Mouse (Mus musculus): ENCODE data around the gene Cort. TPM values are rescaled to one million over a fixed set of nuclear protein-coding genes. Genes with fewer than 3 reads are reported as not detected.

Cort gene
- polyA plus RNA-seq, 1 experiment from 2014 or later, result 0.37 TPM

DNA sequence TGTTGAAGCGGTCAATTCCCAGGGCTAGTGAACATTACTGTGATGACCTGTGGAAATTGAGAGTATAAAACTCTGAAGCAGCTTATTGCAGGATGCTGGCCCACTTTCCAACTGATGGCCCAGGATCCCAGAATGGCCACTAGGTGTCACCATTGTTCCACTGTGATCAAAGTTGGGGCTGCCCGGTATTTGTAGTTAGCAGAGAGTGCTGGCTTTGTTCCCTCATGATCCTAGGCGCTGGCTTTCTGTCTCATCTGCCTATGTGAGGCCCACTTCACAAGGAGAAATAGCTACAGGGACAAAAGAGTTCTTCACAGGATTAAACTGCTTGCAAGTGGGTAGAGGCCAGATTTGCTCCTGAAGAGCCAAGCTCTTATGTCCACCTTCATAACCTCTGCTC is 17.9 kb upstream of the Cort start:
- Histone ChIP-seq H3K4me3 (no peak overlapping the region), H3K36me3 (peaks cover 1% of the 10 kb centered on the region), H3K9ac (replicated peaks) (no peak overlapping the region), H3K9me3 (no peaks in the 10 kb centered on the region), H3K27ac (replicated peaks) (0 out of 2 replicates have a peak overlapping the region, but pooled peaks have one; percentile 11), H3K4me2 (replicated peaks) (no peak overlapping the region), H3K4me1 (no peaks in the 10 kb centered on the region), H3K27me3 (no peaks in the 10 kb centered on the region)
- peak; percentile 87 for ATAC-seq (ENCODE audit: low FRiP score, low read depth)
- WGBS, result 6% methylated on average over 3 of the region's 3 CpGs

DNA sequence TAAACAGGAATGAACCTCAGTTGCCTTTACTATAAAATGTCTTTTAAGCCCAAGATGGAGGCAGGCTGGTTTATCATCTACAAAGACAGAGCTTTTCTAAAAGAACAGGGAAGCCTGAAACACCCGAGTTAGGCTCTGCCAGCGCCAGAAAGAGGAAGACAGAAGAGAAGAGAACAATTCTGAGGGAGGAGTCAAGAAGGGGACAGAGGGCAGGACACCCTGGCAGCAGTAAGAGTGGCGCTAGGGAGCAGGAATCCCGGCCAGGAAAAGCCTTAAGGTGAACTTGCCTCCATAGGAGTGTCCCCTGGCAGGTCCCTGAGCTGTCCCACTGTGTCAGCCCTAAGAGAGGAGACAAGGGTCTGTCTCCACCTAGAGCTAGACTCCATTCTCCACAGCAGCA is 17.0 kb upstream of the Cort start:
- no peak overlapping the region for H3K9ac ChIP-seq (replicated peaks)
- H3K27ac ChIP-seq (replicated peaks), result no peak overlapping the region
- no peaks in the 10 kb centered on the region for H3K36me3 ChIP-seq
- WGBS, result 29% methylated on average over 4 of the region's 4 CpGs
- no peak for ATAC-seq (ENCODE audit: low FRiP score, low read depth)
- no peaks in the 10 kb centered on the region for H3K9me3 ChIP-seq
- H3K4me1 ChIP-seq, result no peaks in the 10 kb centered on the region
- H3K27me3 ChIP-seq, result no peaks in the 10 kb centered on the region
- H3K4me3 ChIP-seq, result no peak overlapping the region
- no peak overlapping the region for H3K4me2 ChIP-seq (replicated peaks)

DNA sequence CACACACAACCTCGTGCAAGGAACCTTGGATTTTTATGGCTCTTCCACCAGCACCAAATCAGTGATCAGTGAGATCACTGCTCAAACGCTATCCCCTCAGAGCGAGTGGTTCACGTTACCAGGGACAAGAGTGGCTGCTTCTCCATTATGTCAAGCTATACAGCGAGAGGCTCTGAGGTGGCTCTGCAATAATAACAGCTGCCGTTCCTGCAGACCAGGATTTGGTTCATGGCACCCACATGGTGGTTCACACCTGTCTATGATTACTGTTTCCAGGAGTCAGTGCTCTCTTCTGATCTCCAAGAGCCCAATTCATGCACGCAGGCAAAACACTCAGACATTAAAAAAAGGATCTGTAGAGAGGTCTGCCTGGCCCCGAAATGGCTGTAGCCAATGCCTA is 12.0 kb upstream of the Cort start:
- WGBS, result 83% methylated on average over 8 of the region's 8 CpGs
- no peak for ATAC-seq (ENCODE audit: low FRiP score, low read depth)
- H3K4me2 ChIP-seq (replicated peaks), result no peak overlapping the region

DNA sequence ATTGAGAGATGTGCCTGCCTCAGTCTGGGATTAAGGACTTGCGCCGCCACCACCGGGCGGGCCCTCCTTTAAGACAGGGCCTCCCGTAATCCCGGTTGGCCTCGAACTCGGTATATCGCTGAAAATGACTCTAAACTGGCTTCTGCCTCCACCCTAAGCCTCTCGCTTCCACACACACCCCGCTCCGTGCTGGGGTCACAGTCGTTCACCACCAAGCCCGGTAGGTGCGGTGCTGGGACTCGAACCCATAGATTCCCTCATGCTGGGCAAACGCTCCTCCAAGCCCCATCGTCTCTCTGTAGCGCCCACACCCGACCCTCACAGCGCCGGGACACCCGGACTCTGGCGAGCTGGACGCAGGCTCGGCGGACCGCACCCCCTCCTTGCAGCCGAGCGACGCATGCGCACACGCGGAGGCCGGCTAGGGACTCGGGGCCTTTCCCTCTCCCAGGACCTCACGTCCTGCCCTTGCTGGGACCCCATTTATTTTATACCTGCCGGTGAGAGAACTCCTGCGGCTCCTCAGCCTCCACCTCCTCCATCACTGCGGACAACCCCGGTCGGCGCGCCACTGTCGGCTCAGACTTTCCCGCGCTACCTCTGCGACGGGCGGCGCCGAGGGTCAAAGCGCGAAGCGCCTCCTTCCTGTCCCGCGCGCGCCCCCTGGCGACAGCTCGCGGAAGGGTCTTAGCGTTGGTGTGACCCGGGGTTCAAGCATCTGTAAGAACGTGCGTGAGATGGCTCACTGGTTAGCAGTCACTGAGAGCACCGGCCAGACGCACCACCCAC is 10.6 kb upstream of the Cort start, which contains the start of gene Cenps:
Gene Cenps, minus strand, starts transcription at position 648 of the 789 bp plus-strand sequence.
- H3K27me3 ChIP-seq, result no peaks in the 10 kb centered on the region
- WGBS, result under 1% methylated on average over 68 of the region's 68 CpGs
- peak within 1 kb of the TSS; percentile 86 for H3K27ac ChIP-seq (replicated peaks)
- H3K4me2 ChIP-seq (replicated peaks), result peak within 1 kb of the TSS; percentile 67
- ATAC-seq (ENCODE audit: low FRiP score, low read depth), result peak; percentile 93
- peak within 1 kb of the TSS; percentile 66 for H3K9ac ChIP-seq (replicated peaks)
- peaks cover 7% of the 10 kb centered on the region for H3K4me1 ChIP-seq
- no peaks in the 10 kb centered on the region for H3K36me3 ChIP-seq
- no peaks in the 10 kb centered on the region for H3K9me3 ChIP-seq
- H3K4me3 ChIP-seq, result peak within 1 kb of the TSS; percentile 64

More for the DNA sequence above, 12.0 kb upstream of the Cort start:
- Histone ChIP-seq H3K4me1 (peaks cover 7% of the 10 kb centered on the region), H3K4me3 (no peak overlapping the region), H3K27ac (replicated peaks) (no peak overlapping the region), H3K9me3 (no peaks in the 10 kb centered on the region), H3K9ac (replicated peaks) (no peak overlapping the region), H3K36me3 (no peaks in the 10 kb centered on the region), H3K27me3 (no peaks in the 10 kb centered on the region)

DNA sequence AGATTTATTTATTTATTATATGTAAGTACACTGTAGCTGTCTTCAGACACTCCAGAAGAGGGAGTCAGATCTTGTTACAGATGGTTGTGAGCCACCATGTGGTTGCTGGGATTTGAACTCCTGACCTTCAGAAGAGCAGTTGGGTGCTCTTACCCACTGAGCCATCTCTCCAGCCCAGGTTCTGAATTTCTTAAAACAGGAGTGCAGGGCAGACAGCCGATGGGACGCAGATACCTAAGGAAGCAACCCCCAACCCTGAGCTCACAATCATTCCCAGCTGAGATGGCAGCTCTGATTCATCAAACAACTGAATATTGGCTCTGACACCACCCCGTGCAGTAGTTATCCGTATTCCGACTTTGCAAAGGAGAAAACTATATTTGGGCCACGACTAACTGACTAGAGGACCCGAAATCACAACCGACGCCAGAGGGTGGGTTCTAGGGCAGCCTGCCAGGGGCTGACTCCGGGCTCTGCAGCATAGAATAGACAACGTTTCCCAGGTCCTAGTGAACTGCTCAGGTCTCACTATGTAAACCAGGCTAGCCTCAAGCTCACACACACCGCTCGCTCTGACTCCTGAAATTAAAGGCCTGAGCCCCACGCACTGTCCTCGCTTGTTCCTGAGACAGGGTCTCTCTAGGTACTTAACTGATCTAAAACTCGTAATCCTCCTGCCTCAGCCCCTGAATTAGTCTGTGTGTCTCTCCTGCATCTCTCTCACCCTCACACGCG is 9.7 kb upstream of the Cort start:
- ATAC-seq (ENCODE audit: low FRiP score, low read depth), result no peak
- Histone ChIP-seq H3K9ac (replicated peaks) (peak overlapping the region; percentile 66), H3K4me2 (replicated peaks) (peak overlapping the region; percentile 67)

DNA sequence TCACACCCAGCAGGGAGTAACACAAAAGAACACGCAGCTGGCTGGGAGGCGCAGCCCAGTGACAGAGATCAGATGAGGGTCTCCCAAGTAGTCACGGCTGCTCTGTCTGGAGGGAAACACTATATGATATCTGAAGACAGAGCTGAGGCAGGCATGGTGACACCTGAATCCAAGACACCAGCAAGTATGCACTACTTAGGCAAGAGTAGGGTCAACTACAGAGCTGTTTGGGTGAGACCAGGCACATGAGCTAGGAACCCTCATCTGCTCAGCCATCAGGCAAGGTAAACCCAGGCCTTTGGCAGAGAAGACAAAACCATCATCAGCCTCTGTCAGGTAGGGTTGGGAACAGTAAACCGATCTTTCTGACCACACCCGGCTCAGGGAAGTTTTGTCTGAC is 6.8 kb upstream of the Cort start:
- Histone ChIP-seq H3K9ac (replicated peaks) (no peak overlapping the region), H3K4me1 (peaks cover 7% of the 10 kb centered on the region), H3K36me3 (peaks cover 16% of the 10 kb centered on the region), H3K9me3 (no peaks in the 10 kb centered on the region), H3K27ac (replicated peaks) (no peak overlapping the region), H3K4me3 (no peak overlapping the region), H3K4me2 (replicated peaks) (no peak overlapping the region), H3K27me3 (no peaks in the 10 kb centered on the region)
- WGBS, result 82% methylated on average over 5 of the region's 5 CpGs
- ATAC-seq (ENCODE audit: low FRiP score, low read depth), result no peak

More for the DNA sequence above, 9.7 kb upstream of the Cort start:
- no peaks in the 10 kb centered on the region for H3K27me3 ChIP-seq
- H3K9me3 ChIP-seq, result no peaks in the 10 kb centered on the region
- H3K4me3 ChIP-seq, result peak overlapping the region; percentile 64
- H3K27ac ChIP-seq (replicated peaks), result peak overlapping the region; percentile 86; the same call in 1 of the 2 replicates
- WGBS, result 69% methylated on average over 18 of the region's 18 CpGs
- H3K36me3 ChIP-seq, result peaks cover 2% of the 10 kb centered on the region; the same call in 1 of the 2 replicates
- H3K4me1 ChIP-seq, result peaks cover 7% of the 10 kb centered on the region

DNA sequence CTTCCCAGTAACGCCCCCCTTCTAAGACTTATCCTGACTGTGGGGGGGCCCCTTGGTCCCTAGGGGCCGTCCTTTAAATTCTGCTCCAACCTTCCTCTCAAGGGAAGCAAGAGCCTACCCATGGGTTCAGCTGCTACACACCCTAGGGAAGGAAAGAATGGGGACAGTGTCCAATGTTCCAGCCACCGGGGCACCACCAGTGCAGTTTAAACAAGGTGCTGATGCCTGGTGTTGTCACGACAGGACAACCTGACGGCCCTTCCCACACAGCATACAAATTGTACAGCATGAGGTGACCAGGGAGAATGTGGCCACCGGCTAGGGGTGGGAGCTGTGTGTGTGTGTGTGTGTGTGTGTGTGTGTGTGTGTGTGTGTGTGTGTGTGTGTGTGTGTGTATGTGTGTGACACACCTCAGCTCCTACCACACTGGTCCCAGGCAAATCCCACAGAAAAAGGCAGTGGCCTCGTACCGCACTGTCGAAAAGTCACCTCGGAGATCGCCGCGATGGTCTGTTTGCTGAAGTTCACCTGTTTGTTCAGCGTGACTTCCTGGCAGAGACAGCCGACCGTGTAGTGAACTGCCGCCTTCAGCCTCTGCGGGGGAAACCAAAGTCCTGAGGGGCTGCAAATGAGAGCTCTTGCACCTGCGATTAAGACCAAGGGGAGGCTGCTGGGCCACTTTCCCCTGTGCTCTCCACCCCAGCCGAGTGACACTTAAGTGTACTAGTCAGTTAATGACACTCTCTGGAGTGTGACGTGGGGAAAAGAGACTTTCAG is 5.4 kb upstream of the Cort start:
- Histone ChIP-seq H3K27ac (replicated peaks) (no peak overlapping the region), H3K36me3 (peaks cover 26% of the 10 kb centered on the region), H3K27me3 (no peaks in the 10 kb centered on the region), H3K9me3 (no peaks in the 10 kb centered on the region), H3K4me3 (no peak overlapping the region), H3K9ac (replicated peaks) (no peak overlapping the region), H3K4me1 (peaks cover 7% of the 10 kb centered on the region), H3K4me2 (replicated peaks) (no peak overlapping the region)
- ATAC-seq (ENCODE audit: low FRiP score, low read depth), result no peak
- 89% methylated on average over 21 of the region's 21 CpGs for WGBS

DNA sequence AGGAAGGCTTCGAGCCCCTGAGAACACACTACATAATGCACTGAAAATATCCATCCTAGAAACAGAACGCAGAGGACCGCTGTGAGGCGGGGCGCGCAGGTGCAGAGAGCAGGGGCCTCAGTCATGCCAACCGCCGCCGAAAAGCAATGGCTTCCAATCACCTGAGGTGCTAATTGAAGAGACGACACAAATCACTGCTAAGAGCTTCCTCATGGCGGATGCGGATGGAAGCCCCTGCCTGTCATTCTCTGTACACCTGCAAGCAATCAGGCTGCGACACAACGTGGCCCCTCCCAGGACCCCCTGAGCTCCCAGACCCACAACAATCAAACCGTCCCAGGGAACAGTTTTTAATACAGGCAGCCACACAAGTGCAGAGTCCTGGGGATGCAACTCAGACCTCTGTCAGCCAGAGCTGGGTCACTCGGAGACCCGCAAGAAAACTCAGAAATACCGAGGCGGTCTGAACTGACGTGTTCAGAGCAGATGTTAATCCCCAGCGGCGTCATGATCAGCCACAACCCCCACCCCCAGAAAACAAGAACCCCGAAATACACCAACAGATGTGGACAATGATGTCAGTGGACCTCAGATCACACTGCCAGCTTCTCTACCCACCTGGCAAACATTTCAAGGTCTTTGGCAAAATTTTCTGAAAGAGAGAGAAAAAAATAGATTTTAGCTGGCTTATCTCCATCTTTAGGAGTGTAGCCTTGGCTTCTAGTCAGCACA is 4.6 kb upstream of the Cort start:
- H3K27ac ChIP-seq (replicated peaks), result no peak overlapping the region
- H3K27me3 ChIP-seq, result no peaks in the 10 kb centered on the region
- peaks cover 26% of the 10 kb centered on the region for H3K36me3 ChIP-seq
- WGBS, result 90% methylated on average over 23 of the region's 23 CpGs
- no peak for ATAC-seq (ENCODE audit: low FRiP score, low read depth)
- no peak overlapping the region for H3K4me2 ChIP-seq (replicated peaks)
- H3K4me1 ChIP-seq, result peaks cover under 1% of the 10 kb centered on the region; the same call in 1 of the 2 replicates
- no peaks in the 10 kb centered on the region for H3K9me3 ChIP-seq
- no peak overlapping the region for H3K9ac ChIP-seq (replicated peaks)
- no peak overlapping the region for H3K4me3 ChIP-seq

DNA sequence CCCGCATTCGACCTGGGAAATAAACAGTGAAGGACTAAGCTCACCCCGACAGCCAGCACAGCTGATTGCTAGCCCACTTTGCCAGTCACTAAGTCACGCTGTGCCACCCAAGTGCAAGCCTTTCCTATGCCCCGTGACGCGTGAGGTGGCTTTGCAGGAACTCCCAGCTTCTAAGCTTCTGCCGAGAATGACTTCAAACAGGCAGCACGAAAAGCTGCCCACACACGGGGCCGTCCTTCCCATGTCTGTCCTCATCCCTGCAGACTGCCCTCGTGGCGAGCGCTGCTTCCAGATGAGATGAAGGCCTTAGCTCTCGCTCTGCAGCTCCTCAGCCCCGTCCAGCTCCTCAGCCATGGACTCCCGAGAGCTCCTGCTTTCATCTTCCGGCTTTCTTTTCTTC is 1.9 kb upstream of the Cort start:
- no peak for ATAC-seq (ENCODE audit: low FRiP score, low read depth)
- H3K36me3 ChIP-seq, result peaks cover 26% of the 10 kb centered on the region
- WGBS, result 78% methylated on average over 18 of the region's 18 CpGs

DNA sequence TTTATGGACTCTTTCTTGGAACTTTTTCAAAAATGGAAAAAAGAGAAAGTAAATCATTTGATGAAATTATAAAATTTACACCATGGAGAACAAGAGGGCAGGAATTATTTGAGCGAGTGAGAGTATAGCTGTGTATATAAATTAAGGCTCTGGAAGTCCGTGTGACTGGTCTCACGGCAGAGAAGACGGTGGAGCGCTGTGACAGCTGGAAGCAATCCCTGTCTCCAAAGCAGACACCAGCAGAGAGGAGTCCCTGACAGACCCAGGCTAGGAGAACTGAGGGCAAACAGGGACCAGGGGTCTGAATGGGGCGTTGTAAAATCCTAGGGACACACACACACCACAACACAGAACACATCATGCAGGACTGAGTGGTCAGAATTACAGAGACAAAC is 451 bp downstream of the Cort start:
- Histone ChIP-seq H3K27ac (replicated peaks) (no peak overlapping the region), H3K4me3 (no peak overlapping the region), H3K36me3 (peaks cover 23% of the 10 kb centered on the region), H3K9me3 (no peaks in the 10 kb centered on the region), H3K4me1 (peaks cover 4% of the 10 kb centered on the region; the same call in 1 of the 2 replicates), H3K4me2 (replicated peaks) (no peak overlapping the region), H3K9ac (replicated peaks) (no peak overlapping the region), H3K27me3 (no peaks in the 10 kb centered on the region)
- ATAC-seq (ENCODE audit: low FRiP score, low read depth), result no peak
- 76% methylated on average over 6 of the region's 6 CpGs for WGBS

More for the DNA sequence above, 1.9 kb upstream of the Cort start:
- 0 out of 2 replicates have a peak overlapping the region, but pooled peaks have one; percentile 17 for H3K27ac ChIP-seq (replicated peaks)
- H3K27me3 ChIP-seq, result no peaks in the 10 kb centered on the region
- no peak overlapping the region for H3K4me3 ChIP-seq
- peaks cover 4% of the 10 kb centered on the region; the same call in 1 of the 2 replicates for H3K4me1 ChIP-seq
- H3K9me3 ChIP-seq, result no peaks in the 10 kb centered on the region
- H3K9ac ChIP-seq (replicated peaks), result no peak overlapping the region
- no peak overlapping the region for H3K4me2 ChIP-seq (replicated peaks)

Data from midbrain, embryonic 12.5 days (tissue).